Mouse (Mus musculus) heart, embryonic 14.5 days (tissue): ENCODE results near the gene 9430038I01Rik. TPM values are rescaled to one million over a fixed set of nuclear protein-coding genes. Genes with fewer than 3 reads are reported as not detected.

ENCODE experiments used
- ATAC-seq: fragments of 200-750 bp; cut with Nextera tagmentation; 2 replicates; pipeline ENCODE4 v1.8.0; 2017; ENCODE audit warnings: low read depth, moderate TSS enrichment; ENCODE audit not compliant: insufficient number of reproducible peaks, insufficient read depth, low FRiP score
- H3K27ac ChIP-seq, 2 experiments: fragments of 200-500 bp in 1 of 2; fragments of 300-500 bp in 1 of 2; sonication (generic) in 1 of 2; replicated peaks in 1 of 2; 2 replicates each; pipeline ENCODE4 v1.5.1; 2012 to 2014; ENCODE audit warnings: low read depth in 2 of 2, low read length in 2 of 2, control low read depth in 1 of 2, mild to moderate bottlenecking in 1 of 2, mixed read lengths in 1 of 2; ENCODE audit not compliant: control insufficient read depth in 1 of 2, insufficient read depth in 1 of 2
- H3K27me3 ChIP-seq: fragments of 300-500 bp; sonication (generic); 2 replicates; pipeline ENCODE4 v1.6.1; 2014; ENCODE audit warnings: mild to moderate bottlenecking, low read length, control low read depth; ENCODE audit not compliant: control insufficient read depth, insufficient read depth
- H3K36me3 ChIP-seq: fragments of 300-500 bp; sonication (generic); 2 replicates; pipeline ENCODE4 v1.6.1; 2014; ENCODE audit warnings: mild to moderate bottlenecking, control low read depth, low read length, mixed read lengths; ENCODE audit not compliant: control insufficient read depth, insufficient read depth
- H3K4me1 ChIP-seq, 2 experiments: fragments of 200-500 bp in 1 of 2; fragments of 300-500 bp in 1 of 2; sonication (generic) in 1 of 2; 2 replicates each; pipeline ENCODE4 v1.6.1; 2012 to 2014; ENCODE audit warnings: low read length in 2 of 2, control low read depth in 1 of 2, mixed read lengths in 1 of 2; ENCODE audit not compliant: control insufficient read depth in 2 of 2, insufficient read depth in 2 of 2
- H3K4me2 ChIP-seq: fragments of 300-500 bp; sonication (generic); 2 replicates; pipeline ENCODE4 v1.6.1; 2014; ENCODE audit warnings: mild to moderate bottlenecking, low read length
- H3K4me3 ChIP-seq, 2 experiments: fragments of 200-500 bp in 1 of 2; fragments of 300-500 bp in 1 of 2; sonication (generic) in 1 of 2; 2 replicates each; pipeline ENCODE4 v1.5.1; 2012 to 2014; ENCODE audit warnings: low read length in 2 of 2, mild to moderate bottlenecking in 2 of 2, control low read depth in 1 of 2, low read depth in 1 of 2, moderate library complexity in 1 of 2; ENCODE audit not compliant: control insufficient read depth in 1 of 2, insufficient read depth in 1 of 2
- H3K9ac ChIP-seq: fragments of 300-500 bp; sonication (generic); 2 replicates; pipeline ENCODE4 v1.6.1; 2014; ENCODE audit warnings: mild to moderate bottlenecking, low read length
- H3K9me3 ChIP-seq: fragments of 300-500 bp; sonication (generic); 2 replicates; pipeline ENCODE4 v1.6.1; 2016; ENCODE audit warnings: low read length, control low read depth; ENCODE audit not compliant: control insufficient read depth
- WGBS: fragments of 180-500 bp; shearing (Covaris S2); extraction: QIAGEN DNeasy Blood & Tissue Kit; methylation state at CpG from one replicate; pipeline ENCODE4 v1.1.7; 2014; 5-methylcytosine and 5-hydroxymethylcytosine counted together
- polyA plus RNA-seq: library from polyadenylated mRNA; unstranded; fragments of >200 nt; fragmentation: Nextera tagmentation; extraction: Ambion mirVana; gene quantifications from 2 replicates; pipeline ENCODE4 v1.2.1, GENCODE M21; 2014

Gene 9430038I01Rik
- polyA plus RNA-seq, 1 experiment from 2014 or later, result 17.6 TPM

GRCm38 (mm10) chr7:137431769-137432603, 21.4 kb upstream of the 9430038I01Rik start:
- Histone ChIP-seq H3K4me2 (no peak overlapping the region), H3K9me3 (no peaks in the 10 kb centered on the region), H3K9ac (no peak overlapping the region), H3K36me3 (no peaks in the 10 kb centered on the region), H3K27me3 (no peaks in the 10 kb centered on the region), H3K4me1 (no peaks in the 10 kb centered on the region), H3K27ac (no peak overlapping the region), H3K4me3 (no peak overlapping the region)
- 55% methylated on average over 13 of the region's 13 CpGs for WGBS
- no peak for ATAC-seq

GRCm38 (mm10) chr7:137426693-137427092, 16.1 kb upstream of the 9430038I01Rik start:
- ATAC-seq, result no peak
- whole genome bisulfite sequencing, result 45% methylated on average over 4 of the region's 4 CpGs
- no peaks in the 10 kb centered on the region for H3K9me3 ChIP-seq
- H3K27ac ChIP-seq, result no peak overlapping the region
- no peak overlapping the region for H3K4me3 ChIP-seq
- no peak overlapping the region for H3K4me2 ChIP-seq
- no peak overlapping the region for H3K9ac ChIP-seq
- no peaks in the 10 kb centered on the region for H3K27me3 ChIP-seq
- no peaks in the 10 kb centered on the region for H3K36me3 ChIP-seq
- H3K4me1 ChIP-seq, result no peaks in the 10 kb centered on the region

- WGBS, result 92% methylated on average over 4 of the region's 4 CpGs
- no peak for ATAC-seq
- no peak overlapping the region for H3K27ac ChIP-seq
Observed at GRCm38 (mm10) chr7:137421236-137421635, 10.7 kb upstream of the 9430038I01Rik start.

GRCm38 (mm10) chr7:137420550-137420949, 10.0 kb upstream of the 9430038I01Rik start:
- no peaks in the 10 kb centered on the region for H3K27me3 ChIP-seq
- H3K36me3 ChIP-seq, result no peaks in the 10 kb centered on the region
- no peaks in the 10 kb centered on the region for H3K9me3 ChIP-seq
- H3K4me2 ChIP-seq, result no peak overlapping the region
- H3K27ac ChIP-seq, result no peak overlapping the region
- no peak for ATAC-seq
- H3K9ac ChIP-seq, result no peak overlapping the region
- H3K4me1 ChIP-seq, result no peaks in the 10 kb centered on the region
- WGBS, result 90% methylated on average over 2 of the region's 2 CpGs
- no peak overlapping the region for H3K4me3 ChIP-seq

More at GRCm38 (mm10) chr7:137421236-137421635, 10.7 kb upstream of the 9430038I01Rik start:
- Histone ChIP-seq H3K4me3 (no peak overlapping the region), H3K4me1 (no peaks in the 10 kb centered on the region), H3K36me3 (no peaks in the 10 kb centered on the region), H3K27me3 (no peaks in the 10 kb centered on the region), H3K4me2 (no peak overlapping the region), H3K9me3 (no peaks in the 10 kb centered on the region), H3K9ac (no peak overlapping the region)

- ATAC-seq, result no peak
- 75% methylated on average over 8 of the region's 8 CpGs for WGBS
- Histone ChIP-seq H3K4me2 (no peak overlapping the region), H3K27ac (no peak overlapping the region), H3K27me3 (no peaks in the 10 kb centered on the region), H3K4me1 (peaks cover 4 to 5% of the 10 kb centered on the region in 2 experiments), H3K9me3 (no peaks in the 10 kb centered on the region), H3K36me3 (no peaks in the 10 kb centered on the region), H3K9ac (no peak overlapping the region), H3K4me3 (no peak overlapping the region)
Observed at GRCm38 (mm10) chr7:137414710-137415109, 4.1 kb upstream of the 9430038I01Rik start.

- Histone ChIP-seq H3K9ac (no peak overlapping the region), H3K9me3 (no peaks in the 10 kb centered on the region), H3K4me2 (no peak overlapping the region), H3K27ac (no peak overlapping the region), H3K4me1 (peaks cover 4 to 5% of the 10 kb centered on the region in 2 experiments), H3K36me3 (no peaks in the 10 kb centered on the region), H3K4me3 (no peak overlapping the region), H3K27me3 (no peaks in the 10 kb centered on the region)
- 100% methylated on average over 1 of the region's 1 CpGs for WGBS
- ATAC-seq, result no peak
Observed at GRCm38 (mm10) chr7:137407428-137408058, 3.0 kb downstream of the 9430038I01Rik start.

GRCm38 (mm10) chr7:137404146-137404545, 6.4 kb downstream of the 9430038I01Rik start:
- H3K9ac ChIP-seq, result no peak overlapping the region
- WGBS, result 92% methylated on average over 2 of the region's 2 CpGs
- H3K4me1 ChIP-seq, result no peaks in the 10 kb centered on the region
- no peak overlapping the region for H3K27ac ChIP-seq
- no peak overlapping the region for H3K4me3 ChIP-seq
- ATAC-seq, result no peak
- 0 out of 2 replicates have a peak, but pooled peaks cover 3% of the 10 kb centered on the region for H3K9me3 ChIP-seq
- H3K27me3 ChIP-seq, result no peaks in the 10 kb centered on the region
- H3K36me3 ChIP-seq, result no peaks in the 10 kb centered on the region
- H3K4me2 ChIP-seq, result no peak overlapping the region
